Mouse (Mus musculus): ENCODE results near the gene Mlc1. TPM values are rescaled to one million over a fixed set of nuclear protein-coding genes. Genes with fewer than 3 reads are reported as not detected.

Gene Mlc1
- polyA plus RNA-seq, 1 experiment from 2014 or later = 3.7 TPM

DNA sequence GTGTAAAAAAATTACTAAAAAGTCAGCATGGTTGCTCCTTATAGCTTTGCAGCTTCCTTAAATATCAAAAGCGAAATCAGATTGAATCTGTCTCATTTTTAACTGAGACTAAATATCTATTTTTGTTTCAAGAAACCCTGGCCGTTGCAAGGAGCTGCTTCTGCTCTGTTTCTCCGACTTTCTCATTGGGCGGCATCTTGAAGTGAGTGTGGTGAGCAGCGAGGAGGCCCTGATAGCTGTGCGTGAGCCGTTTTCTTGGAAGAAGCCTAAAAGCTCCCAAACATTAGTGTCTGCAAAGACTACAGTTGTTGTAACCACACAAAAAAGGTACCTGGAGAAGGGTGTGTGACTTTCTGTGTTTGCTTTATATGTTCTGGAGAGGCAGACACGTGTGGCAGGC, 19.8 kb upstream of the Mlc1 start:
- Histone ChIP-seq H3K4me1 (ENCODE audit: control insufficient read depth, insufficient read depth, low read length) (no peaks in the 10 kb centered on the region), H3K9me3 (ENCODE audit: control insufficient read depth, low read length) (no peaks in the 10 kb centered on the region), H3K27ac (ENCODE audit: low read depth, low read length) (no peak overlapping the region), H3K36me3 (ENCODE audit: control insufficient read depth, insufficient read depth, low read length) (no peaks in the 10 kb centered on the region), H3K4me3 (ENCODE audit: low read depth, low read length) (no peak overlapping the region), H3K9ac (ENCODE audit: low read length) (no peak overlapping the region), H3K27me3 (ENCODE audit: control insufficient read depth, insufficient read depth, low read length) (no peaks in the 10 kb centered on the region), H3K4me2 (no peak overlapping the region)
- DNase-seq (ENCODE audit: low spot score, missing footprints) (no peak), ATAC-seq (ENCODE audit: low FRiP score) (no peak)
- 74% methylated on average over 8 of the region's 8 CpGs for WGBS

DNA sequence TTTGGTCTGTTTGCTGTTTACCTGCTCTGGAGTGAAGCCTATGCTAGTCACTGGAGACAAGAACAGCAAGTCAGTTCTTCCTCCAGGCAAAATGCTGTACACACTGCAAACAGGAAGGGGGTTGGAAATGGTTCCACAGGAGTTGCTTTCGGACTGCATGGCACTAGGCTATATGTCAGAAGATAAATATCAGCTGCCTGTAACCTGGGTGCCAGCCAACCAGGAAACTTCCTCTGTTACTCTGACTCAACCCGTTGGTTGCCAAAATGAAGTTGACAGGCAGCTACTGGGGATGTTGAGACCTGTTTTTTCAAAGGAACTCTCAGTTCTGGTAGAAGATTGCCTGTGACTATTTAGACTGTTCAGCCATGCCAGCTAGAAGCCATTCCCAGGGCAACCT, 10.4 kb upstream of the Mlc1 start:
- WGBS = 86% methylated on average over 2 of the region's 2 CpGs
- Histone ChIP-seq H3K4me2 (no peak overlapping the region), H3K27ac (ENCODE audit: low read depth, low read length) (no peak overlapping the region), H3K4me1 (ENCODE audit: control insufficient read depth, insufficient read depth, low read length) (no peaks in the 10 kb centered on the region), H3K36me3 (ENCODE audit: control insufficient read depth, insufficient read depth, low read length) (no peaks in the 10 kb centered on the region), H3K27me3 (ENCODE audit: control insufficient read depth, insufficient read depth, low read length) (no peaks in the 10 kb centered on the region), H3K9ac (ENCODE audit: low read length) (no peak overlapping the region), H3K9me3 (ENCODE audit: control insufficient read depth, low read length) (no peaks in the 10 kb centered on the region), H3K4me3 (ENCODE audit: low read depth, low read length) (no peak overlapping the region)
- DNase-seq (ENCODE audit: low spot score, missing footprints) (no peak), ATAC-seq (ENCODE audit: low FRiP score) (no peak)

DNA sequence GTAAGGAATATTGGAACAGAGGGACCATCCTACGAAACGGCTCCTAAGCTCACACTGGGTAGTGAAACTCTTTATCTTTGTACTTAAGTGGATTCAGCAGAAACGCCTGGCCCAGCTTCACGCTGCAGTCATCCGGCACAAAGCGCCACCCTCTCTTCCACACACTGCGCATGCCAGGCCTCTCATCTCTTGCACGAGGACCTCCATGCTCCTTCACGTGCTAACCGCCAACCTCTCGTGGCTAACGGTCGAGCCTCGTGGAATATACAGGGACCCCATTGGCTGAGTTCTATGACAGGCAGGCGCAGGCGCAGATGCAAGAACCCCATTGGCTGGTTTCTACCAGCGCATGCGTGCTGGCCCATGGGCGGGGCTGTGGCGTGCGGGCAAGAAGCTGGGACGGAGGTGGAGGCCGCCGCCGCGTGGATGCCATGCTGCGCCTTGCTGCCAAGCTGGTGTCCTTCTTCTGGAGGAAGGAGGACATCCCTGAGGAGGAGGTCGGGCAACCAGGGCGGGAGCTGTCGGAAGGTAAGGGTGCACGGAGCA, 3.8 kb upstream of the Mlc1 start, which contains the start of gene Mov10l1:
TSS of gene Mov10l1 (plus strand) at position 376 of the 546 bp plus-strand sequence.
- Histone ChIP-seq H3K27ac (ENCODE audit: low read depth, low read length) (no peak within 1 kb of the TSS), H3K4me3 (ENCODE audit: low read depth, low read length) (no peak within 1 kb of the TSS), H3K36me3 (ENCODE audit: control insufficient read depth, insufficient read depth, low read length) (no peaks in the 10 kb centered on the region), H3K9me3 (ENCODE audit: control insufficient read depth, low read length) (no peaks in the 10 kb centered on the region), H3K9ac (ENCODE audit: low read length) (no peak within 1 kb of the TSS), H3K4me2 (no peak within 1 kb of the TSS), H3K27me3 (ENCODE audit: control insufficient read depth, insufficient read depth, low read length) (no peaks in the 10 kb centered on the region; the same call in 1 of the 2 replicates), H3K4me1 (ENCODE audit: control insufficient read depth, insufficient read depth, low read length) (peaks cover 9% of the 10 kb centered on the region)
- WGBS = 94% methylated on average over 31 of the region's 31 CpGs
- ATAC-seq (ENCODE audit: low FRiP score) (no peak), DNase-seq (ENCODE audit: low spot score, missing footprints) (no peak)

DNA sequence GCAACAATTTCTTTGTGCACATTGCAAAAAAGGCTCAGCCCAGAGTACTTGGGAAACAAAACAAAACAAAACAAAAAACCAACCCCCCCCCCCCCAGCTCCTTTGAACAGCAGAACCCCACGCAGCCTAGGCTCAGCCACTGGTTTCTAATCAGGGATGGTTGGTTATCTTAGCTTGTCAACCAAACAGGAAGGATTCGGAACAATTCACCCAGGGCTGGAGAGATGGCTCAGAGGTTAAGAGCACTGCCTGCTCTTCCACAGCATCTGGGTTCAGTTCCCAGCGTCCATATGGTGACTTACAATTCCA, 285 bp upstream of the Mlc1 start:
- Histone ChIP-seq H3K4me1 (ENCODE audit: control insufficient read depth, insufficient read depth, low read length) (peaks cover 10% of the 10 kb centered on the region), H3K4me3 (ENCODE audit: low read depth, low read length) (no peak overlapping the region), H3K27me3 (ENCODE audit: control insufficient read depth, insufficient read depth, low read length) (no peaks in the 10 kb centered on the region; the same call in 1 of the 2 replicates), H3K4me2 (no peak overlapping the region), H3K9me3 (ENCODE audit: control insufficient read depth, low read length) (no peaks in the 10 kb centered on the region), H3K9ac (ENCODE audit: low read length) (no peak overlapping the region), H3K27ac (ENCODE audit: low read depth, low read length) (peak overlapping the region; percentile 8), H3K36me3 (ENCODE audit: control insufficient read depth, insufficient read depth, low read length) (no peaks in the 10 kb centered on the region)
- ATAC-seq (ENCODE audit: low FRiP score) = peak; percentile 68
- 14% methylated on average over 3 of the region's 3 CpGs for WGBS
- DNase-seq (ENCODE audit: low spot score, missing footprints) = no peak

DNA sequence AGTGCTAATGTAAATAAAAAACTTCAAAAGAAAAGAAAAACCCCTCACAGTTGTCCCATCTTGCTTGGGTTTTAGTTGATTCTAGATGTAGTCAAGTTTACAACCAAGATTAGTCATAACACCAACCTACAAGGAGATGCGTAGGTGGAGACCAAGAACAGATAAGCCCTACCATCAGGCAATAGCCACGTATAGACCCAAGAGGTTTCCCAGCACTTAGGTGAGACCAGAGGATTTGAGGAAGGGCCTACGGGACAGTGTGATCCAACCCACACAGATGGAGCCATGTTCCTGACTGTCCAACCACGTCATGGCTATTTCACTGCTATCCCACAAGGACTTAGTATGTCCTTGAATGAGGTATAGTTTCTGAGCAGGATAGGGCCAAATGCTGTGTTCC, 6.5 kb downstream of the Mlc1 start:
- no peak for DNase-seq (ENCODE audit: low spot score, missing footprints)

DNA sequence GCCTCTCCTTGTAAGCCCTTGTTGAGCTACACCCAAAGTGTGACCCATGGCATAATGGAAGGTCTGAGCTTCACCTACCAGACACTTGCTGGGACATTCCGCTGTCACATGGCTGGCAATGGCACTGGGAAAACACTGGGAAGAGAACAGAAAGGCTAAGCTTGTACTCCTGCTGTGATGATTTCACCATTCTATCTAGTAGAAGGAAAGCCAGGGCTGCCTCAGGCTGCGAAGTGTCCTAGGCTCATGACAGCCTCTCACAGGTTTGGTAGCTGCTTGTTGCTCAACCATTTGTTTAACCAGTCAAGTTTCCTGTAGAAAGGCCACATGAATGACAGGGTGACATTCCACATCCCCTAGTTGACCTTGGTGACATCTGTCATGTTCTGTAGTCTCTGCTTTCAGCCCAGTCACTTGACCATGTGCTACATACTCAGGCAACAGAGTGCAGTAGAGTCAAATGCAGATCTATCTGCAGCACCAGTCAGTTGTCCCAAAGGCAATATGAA, 14.7 kb downstream of the Mlc1 start:
- WGBS = 94% methylated on average over 2 of the region's 2 CpGs

More for the DNA sequence above, 6.5 kb downstream of the Mlc1 start:
- H3K4me1 ChIP-seq (ENCODE audit: control insufficient read depth, insufficient read depth, low read length) = no peaks in the 10 kb centered on the region
- H3K4me2 ChIP-seq = no peak overlapping the region
- H3K4me3 ChIP-seq (ENCODE audit: low read depth, low read length) = no peak overlapping the region
- no peak for ATAC-seq (ENCODE audit: low FRiP score)
- no peak overlapping the region for H3K27ac ChIP-seq (ENCODE audit: low read depth, low read length)
- no peaks in the 10 kb centered on the region for H3K36me3 ChIP-seq (ENCODE audit: control insufficient read depth, insufficient read depth, low read length)
- H3K9ac ChIP-seq (ENCODE audit: low read length) = no peak overlapping the region
- H3K9me3 ChIP-seq (ENCODE audit: control insufficient read depth, low read length) = no peaks in the 10 kb centered on the region
- no peaks in the 10 kb centered on the region for H3K27me3 ChIP-seq (ENCODE audit: control insufficient read depth, insufficient read depth, low read length)
- WGBS = 93% methylated on average over 4 of the region's 4 CpGs

DNA sequence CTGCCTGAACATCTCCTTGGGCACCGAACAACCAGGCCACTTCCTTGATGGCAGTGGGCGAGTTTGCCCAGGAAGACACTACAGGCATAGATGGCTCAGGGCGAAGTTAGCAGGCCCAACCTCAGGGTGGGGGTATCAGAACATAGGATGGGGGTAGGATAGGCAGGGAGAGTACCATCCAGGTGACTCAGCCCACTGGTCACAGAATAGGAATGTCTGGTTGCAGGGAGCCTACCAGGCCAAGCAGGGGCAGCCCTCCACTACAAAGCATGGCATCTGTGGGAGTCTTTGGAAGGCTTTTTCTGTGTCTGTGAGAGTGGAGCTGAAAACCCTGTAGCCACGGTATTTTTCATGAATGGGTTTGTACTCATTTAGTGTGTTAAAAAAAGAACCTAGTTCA, 21.3 kb downstream of the Mlc1 start:
- H3K27ac ChIP-seq (ENCODE audit: low read depth, low read length) = no peak overlapping the region
- no peak overlapping the region for H3K4me2 ChIP-seq
- H3K4me3 ChIP-seq (ENCODE audit: low read depth, low read length) = no peak overlapping the region
- H3K27me3 ChIP-seq (ENCODE audit: control insufficient read depth, insufficient read depth, low read length) = peaks cover 15% of the 10 kb centered on the region
- no peaks in the 10 kb centered on the region for H3K9me3 ChIP-seq (ENCODE audit: control insufficient read depth, low read length)
- no peaks in the 10 kb centered on the region for H3K36me3 ChIP-seq (ENCODE audit: control insufficient read depth, insufficient read depth, low read length)
- DNase-seq (ENCODE audit: low spot score, missing footprints) = no peak
- peaks cover 6% of the 10 kb centered on the region for H3K4me1 ChIP-seq (ENCODE audit: control insufficient read depth, insufficient read depth, low read length)
- ATAC-seq (ENCODE audit: low FRiP score) = no peak
- no peak overlapping the region for H3K9ac ChIP-seq (ENCODE audit: low read length)
- 82% methylated on average over 4 of the region's 4 CpGs for WGBS

More for the DNA sequence above, 14.7 kb downstream of the Mlc1 start:
- ATAC-seq (ENCODE audit: low FRiP score) (no peak), DNase-seq (ENCODE audit: low spot score, missing footprints) (no peak)
- H3K27ac ChIP-seq (ENCODE audit: low read depth, low read length) = no peak overlapping the region
- H3K4me3 ChIP-seq (ENCODE audit: low read depth, low read length) = no peak overlapping the region
- H3K36me3 ChIP-seq (ENCODE audit: control insufficient read depth, insufficient read depth, low read length) = no peaks in the 10 kb centered on the region
- H3K4me1 ChIP-seq (ENCODE audit: control insufficient read depth, insufficient read depth, low read length) = no peaks in the 10 kb centered on the region
- no peaks in the 10 kb centered on the region for H3K9me3 ChIP-seq (ENCODE audit: control insufficient read depth, low read length)
- no peak overlapping the region for H3K4me2 ChIP-seq
- H3K27me3 ChIP-seq (ENCODE audit: control insufficient read depth, insufficient read depth, low read length) = no peaks in the 10 kb centered on the region
- H3K9ac ChIP-seq (ENCODE audit: low read length) = no peak overlapping the region

DNA sequence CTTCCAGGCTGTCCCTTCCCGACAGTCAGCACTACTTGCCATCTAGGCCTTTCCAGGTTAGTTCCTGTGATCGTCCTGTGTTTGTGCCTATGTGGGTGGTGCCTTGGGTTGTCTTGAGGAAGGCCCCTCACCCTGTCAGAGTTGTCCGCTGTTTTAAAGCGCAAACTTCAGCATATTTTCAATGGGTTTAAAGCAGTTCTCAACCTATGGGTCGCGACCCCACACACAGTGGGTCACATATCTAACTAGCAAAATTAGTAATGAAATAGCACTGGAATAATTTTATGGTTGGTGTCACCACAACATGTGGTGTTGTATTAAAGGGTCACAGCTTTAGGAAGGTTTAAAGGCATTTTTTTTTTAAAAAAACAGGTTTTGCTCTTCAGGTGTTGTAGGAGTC, 23.5 kb downstream of the Mlc1 start:
- 85% methylated on average over 6 of the region's 6 CpGs for WGBS
- H3K4me2 ChIP-seq = no peak overlapping the region
- H3K27me3 ChIP-seq (ENCODE audit: control insufficient read depth, insufficient read depth, low read length) = peaks cover 15% of the 10 kb centered on the region

DNA sequence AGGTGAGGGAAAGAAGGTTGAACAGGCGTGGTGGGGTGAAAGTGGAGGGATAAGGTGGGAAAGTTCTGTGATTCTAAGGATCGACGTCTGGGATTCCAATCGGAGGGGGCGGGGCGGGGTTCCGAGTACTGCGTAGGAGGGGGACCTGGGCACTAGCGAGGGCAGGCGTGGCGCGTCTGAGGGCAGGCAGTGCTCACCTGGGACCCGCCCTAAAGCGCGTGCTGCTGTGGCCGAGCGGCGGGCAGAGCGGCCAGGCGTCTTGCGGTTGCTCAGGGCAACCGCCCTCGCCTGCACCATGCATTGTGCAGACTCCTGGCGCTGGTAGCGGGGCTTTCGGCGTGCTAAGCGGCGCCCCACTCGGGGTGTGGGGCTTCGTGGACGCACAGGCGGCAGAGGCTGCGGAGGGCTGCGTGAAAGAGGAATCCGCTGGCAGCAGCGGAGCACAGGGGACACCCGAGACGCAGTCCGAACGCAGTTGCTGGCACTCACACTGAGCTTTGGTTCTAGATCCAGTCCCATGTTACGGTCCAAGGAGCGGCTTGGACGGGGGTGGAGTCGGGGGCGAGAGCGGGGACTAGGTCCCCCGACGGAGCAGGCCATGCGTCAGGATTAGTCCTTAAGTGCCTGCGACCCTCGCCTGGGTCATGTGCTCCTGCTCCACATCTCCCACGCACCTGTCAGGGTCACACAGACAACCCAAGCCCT, 24.3 kb downstream of the Mlc1 start, which contains the start of gene Ttll8:
TSS of gene Ttll8 (minus strand) at position 51 of the 705 bp plus-strand sequence.
- ATAC-seq (ENCODE audit: low FRiP score) (peak; percentile 87), DNase-seq (ENCODE audit: low spot score, missing footprints) (peak; percentile 91)
- Histone ChIP-seq H3K4me1 (ENCODE audit: control insufficient read depth, insufficient read depth, low read length) (peaks cover 6% of the 10 kb centered on the region), H3K27ac (ENCODE audit: low read depth, low read length) (no peak within 1 kb of the TSS), H3K9me3 (ENCODE audit: control insufficient read depth, low read length) (no peaks in the 10 kb centered on the region), H3K4me2 (peak within 1 kb of the TSS; percentile 84), H3K4me3 (ENCODE audit: low read depth, low read length) (peak within 1 kb of the TSS; percentile 39), H3K36me3 (ENCODE audit: control insufficient read depth, insufficient read depth, low read length) (no peaks in the 10 kb centered on the region), H3K27me3 (ENCODE audit: control insufficient read depth, insufficient read depth, low read length) (peaks cover 15% of the 10 kb centered on the region), H3K9ac (ENCODE audit: low read length) (peak within 1 kb of the TSS; percentile 72)
- 2% methylated on average over 51 of the region's 53 CpGs for WGBS

More for the DNA sequence above, 23.5 kb downstream of the Mlc1 start:
- DNase-seq (ENCODE audit: low spot score, missing footprints) = no peak
- no peak for ATAC-seq (ENCODE audit: low FRiP score)
- Histone ChIP-seq H3K36me3 (ENCODE audit: control insufficient read depth, insufficient read depth, low read length) (no peaks in the 10 kb centered on the region), H3K27ac (ENCODE audit: low read depth, low read length) (no peak overlapping the region), H3K4me3 (ENCODE audit: low read depth, low read length) (no peak overlapping the region), H3K4me1 (ENCODE audit: control insufficient read depth, insufficient read depth, low read length) (peaks cover 6% of the 10 kb centered on the region), H3K9ac (ENCODE audit: low read length) (no peak overlapping the region), H3K9me3 (ENCODE audit: control insufficient read depth, low read length) (no peaks in the 10 kb centered on the region)

Measured in midbrain, embryonic 11.5 days (tissue).